Mouse (Mus musculus) monocyte, adult 5-6 weeks (primary cell): ENCODE data around the gene Tmem108. TPM values are rescaled to one million over a fixed set of nuclear protein-coding genes. Genes with fewer than 3 reads are reported as not detected.
"Not testable (repeated sequence)": the region's sequence is repeated elsewhere in the genome, so short reads cannot be mapped to it uniquely, and the experiment has no call there.

Experiments
- ATAC-seq: fragments of 153-309, 156-312 bp; replicated peaks from 2 replicates; pipeline ENCODE4 v1.8.0; 2017; ENCODE audit warnings: mild to moderate bottlenecking; ENCODE audit not compliant: low TSS enrichment, insufficient number of reproducible peaks, severe bottlenecking, poor library complexity, low FRiP score
- total RNA-seq: library from RNA; stranded (forward); fragments of 200-1000, 200-491, 200-594 nt; gene quantifications from 3 replicates; pipeline ENCODE4 v1.2.3, GENCODE M21; 2017

Tmem108 gene
- total RNA-seq, 1 experiment from 2014 or later = 0.48 TPM

DNA sequence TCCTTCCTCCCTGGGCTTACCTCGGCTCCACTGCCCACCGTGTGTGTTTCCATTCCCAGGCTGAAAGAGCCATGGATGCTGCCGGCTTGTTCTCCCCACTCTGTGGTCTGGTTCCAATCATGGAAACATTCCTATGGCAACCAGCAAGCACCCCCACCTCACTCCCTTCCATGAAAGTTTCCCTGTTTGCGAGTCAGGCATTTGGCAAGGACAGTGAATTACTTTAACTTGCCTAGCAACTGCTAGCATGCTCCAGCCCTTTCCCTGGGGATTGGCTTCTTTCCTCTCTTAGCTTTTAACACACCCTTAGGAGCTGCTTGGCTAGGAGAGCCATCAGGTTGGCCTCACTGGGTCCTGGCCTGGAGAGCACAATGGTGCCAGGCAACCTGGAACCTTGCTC is 68.9 kb downstream of the Tmem108 start:
- ATAC-seq = no peak

- ATAC-seq = no peak
These were observed 69.8 kb downstream of the Tmem108 start for GRCm38 (mm10) chr9:103691847-103692246.

DNA sequence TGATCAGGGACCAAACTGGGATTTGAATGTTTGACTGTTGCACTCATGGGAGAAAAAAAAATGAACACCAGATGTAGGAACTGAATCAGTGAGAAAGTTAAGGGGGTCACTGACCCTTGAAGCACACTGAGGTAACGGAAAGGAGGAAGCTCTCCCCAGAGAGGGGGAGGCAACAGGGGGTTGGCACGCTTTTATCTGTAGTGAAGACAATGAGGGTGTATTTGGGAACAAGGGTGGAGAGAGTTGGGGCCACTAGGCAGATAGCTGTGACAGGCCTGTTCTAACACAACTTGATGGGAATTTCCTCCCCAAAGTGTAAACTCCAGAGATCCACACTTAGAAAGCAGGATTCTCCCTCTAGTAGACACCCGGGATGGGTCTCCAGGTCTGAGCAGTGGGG is 71.2 kb downstream of the Tmem108 start:
- ATAC-seq = no peak

DNA sequence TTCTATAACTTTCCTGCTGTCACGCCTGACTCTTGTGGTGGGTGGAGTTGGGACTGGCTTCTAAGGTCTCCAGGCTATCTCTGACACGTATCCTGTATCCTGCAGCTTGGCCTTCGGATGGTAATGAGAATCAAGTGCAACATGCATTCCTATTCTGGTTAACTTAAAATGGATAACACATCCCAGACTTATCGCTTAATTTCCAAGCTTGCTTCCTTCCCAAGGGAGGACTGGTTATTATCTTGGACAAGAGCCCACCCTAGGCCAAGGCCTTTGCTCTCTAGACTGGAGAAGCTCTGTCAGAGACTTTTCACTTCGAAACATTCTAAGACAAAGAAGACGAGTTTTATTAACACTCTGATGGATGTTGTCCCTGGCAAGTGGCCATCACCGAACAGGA is 71.9 kb downstream of the Tmem108 start:
- no peak for ATAC-seq

DNA sequence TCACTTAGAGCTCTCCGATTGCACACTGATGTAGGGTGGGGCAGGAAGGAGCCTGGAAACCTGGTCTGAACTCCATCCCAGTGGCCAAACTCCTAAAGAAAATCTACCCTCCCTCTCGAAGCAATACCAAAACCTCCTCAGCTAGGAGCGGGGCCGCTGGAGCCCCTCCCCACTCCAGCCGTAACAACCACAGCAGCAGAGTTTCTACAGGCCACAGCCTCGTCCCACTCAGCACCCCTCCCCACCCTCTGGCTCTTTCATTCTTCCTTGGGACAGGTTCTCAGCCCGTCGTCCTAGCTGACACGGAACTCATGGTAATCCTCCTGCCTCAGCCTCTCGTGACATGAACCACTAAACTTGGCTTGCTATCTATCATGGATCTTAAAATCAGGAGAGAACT is 72.6 kb downstream of the Tmem108 start:
- ATAC-seq = no peak

GRCm38 (mm10) chr9:103687130-103687529 is 74.5 kb downstream of the Tmem108 start:
- no peak for ATAC-seq

DNA sequence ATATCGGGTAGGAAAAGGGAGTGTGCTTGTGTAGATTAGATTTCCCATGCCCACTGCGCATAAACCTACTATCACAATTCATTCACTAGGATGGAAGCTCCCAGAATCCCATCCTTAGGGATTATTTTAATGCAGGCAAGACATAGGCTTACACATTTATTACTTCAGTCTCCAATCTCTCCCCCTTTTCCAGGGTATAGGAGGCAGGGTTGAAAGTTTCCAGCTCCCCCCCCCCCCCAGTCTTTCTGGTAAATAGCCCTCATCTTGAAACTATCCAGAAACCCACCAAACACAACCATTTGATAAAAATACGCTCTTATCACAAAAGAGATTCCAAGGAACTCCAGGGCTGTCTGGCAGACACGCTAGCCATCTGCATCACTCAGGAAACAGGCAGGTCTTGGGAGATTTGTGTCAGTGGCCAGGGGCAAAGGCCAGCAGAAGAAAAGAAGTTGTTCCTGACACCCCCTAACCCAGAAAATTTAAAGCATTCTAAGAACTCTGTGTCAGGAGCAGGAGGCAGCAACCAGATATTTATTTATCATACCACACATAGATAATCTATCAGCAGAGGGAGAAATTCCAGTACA is 79.8 kb downstream of the Tmem108 start:
- no peak for ATAC-seq

DNA sequence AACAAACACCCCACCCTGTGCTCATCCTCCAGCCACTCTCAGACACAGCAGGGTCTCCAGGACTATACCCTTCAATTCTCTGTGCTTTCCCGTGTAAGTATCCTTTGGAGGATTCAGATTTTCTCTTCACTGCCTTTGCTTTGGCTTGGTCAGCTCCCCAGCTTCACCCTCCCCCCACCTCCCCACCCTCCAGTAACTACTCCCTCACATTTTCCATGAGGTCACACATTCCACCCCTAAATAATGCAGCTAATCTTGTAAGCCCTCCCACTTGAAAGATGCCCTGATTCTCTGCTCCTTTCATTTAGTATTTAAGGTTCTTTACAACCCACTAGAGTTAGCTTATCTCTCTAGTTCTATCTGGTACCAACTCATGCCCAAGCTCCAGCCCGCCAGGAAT is 82.4 kb downstream of the Tmem108 start:
- no peak for ATAC-seq

GRCm38 (mm10) chr9:103678531-103679060 is 83.0 kb downstream of the Tmem108 start:
- ATAC-seq = no peak

- ATAC-seq = no peak
These were observed 83.8 kb downstream of the Tmem108 start for GRCm38 (mm10) chr9:103677811-103678210.

GRCm38 (mm10) chr9:103675721-103676480 is 85.7 kb downstream of the Tmem108 start:
- no peak for ATAC-seq

DNA sequence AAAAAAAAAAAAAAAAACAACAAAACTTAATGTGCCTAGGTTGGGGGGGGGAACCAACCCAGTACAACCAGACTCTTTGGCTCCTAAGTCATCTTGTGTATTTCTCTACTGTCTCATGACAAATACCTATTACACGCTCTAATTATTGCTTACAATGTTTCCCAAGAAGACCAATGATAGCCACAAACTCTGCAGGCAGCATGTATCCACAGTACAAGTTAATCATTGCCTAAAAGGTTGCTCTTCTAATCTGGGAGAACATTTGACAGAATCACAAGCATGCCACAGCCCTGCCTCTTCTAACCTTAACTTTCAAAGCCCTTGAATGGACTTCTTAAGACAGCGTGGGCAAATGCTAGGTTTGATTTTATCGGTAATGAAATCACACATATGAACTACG is 88.8 kb downstream of the Tmem108 start:
- no peak for ATAC-seq

GRCm38 (mm10) chr9:103670592-103671113 is 91.0 kb downstream of the Tmem108 start:
- ATAC-seq = not testable (repeated sequence)

- ATAC-seq = no peak
These were observed 92.8 kb downstream of the Tmem108 start for GRCm38 (mm10) chr9:103668830-103669229.

- ATAC-seq = no peak
These were observed 95.8 kb downstream of the Tmem108 start for GRCm38 (mm10) chr9:103665817-103666216.

DNA sequence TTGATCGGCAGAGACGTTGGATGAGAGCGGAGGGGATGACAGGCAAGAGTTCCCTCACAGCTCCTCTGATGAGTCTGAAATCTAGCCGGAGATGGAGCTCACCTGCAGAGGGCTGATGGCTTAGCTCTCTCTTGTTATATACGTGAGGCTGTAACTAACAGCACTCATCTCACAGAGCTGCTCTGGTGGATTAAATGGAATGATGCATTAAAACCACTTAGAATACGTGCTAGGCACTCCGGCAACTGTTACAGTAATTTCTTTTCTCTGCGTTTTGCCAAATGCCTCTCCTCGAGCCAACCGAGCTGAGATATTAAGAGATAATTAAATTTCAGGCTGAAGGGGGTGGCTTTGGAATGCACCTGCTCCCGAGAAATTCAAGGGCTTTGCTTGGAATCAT is 97.5 kb downstream of the Tmem108 start:
- ATAC-seq = no peak

DNA sequence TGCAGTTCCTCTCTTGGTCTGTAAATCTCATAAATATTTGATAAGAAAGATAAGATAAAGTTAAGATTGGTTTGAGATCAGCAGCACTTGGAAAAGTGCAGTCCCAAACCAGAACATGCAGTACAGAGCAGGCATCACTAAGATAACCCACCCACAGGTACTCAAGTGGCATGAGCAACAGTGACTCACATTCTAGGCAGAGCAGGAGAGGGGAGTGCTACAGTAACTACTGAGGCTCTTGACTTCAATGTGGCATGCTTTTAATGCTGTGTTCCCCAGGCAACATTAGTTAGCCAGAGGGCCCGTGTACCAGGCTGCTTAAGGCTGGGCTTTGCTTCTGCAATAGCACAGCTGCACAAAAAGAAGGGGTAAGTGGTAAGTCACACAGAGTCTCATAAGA is 99.8 kb downstream of the Tmem108 start:
- ATAC-seq = no peak

DNA sequence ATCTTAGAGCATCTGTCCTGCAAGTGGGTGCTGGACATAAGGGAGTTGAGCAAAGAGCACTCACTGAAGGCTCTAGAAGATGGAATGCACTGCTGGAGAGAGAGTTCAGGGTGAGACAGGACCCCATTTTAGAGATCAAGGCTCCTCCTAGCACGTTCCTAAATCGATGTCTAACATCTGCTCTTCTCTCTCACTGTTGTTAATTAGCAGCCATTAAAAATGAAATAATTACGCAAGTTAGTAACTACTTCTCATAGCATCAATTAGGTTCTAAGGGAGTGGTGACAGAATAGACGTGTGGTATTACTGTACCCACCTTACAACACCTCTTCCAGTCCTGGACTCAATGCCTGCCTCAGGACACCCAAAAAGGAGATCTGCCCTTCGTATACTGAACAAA is 103.7 kb downstream of the Tmem108 start:
- no peak for ATAC-seq

DNA sequence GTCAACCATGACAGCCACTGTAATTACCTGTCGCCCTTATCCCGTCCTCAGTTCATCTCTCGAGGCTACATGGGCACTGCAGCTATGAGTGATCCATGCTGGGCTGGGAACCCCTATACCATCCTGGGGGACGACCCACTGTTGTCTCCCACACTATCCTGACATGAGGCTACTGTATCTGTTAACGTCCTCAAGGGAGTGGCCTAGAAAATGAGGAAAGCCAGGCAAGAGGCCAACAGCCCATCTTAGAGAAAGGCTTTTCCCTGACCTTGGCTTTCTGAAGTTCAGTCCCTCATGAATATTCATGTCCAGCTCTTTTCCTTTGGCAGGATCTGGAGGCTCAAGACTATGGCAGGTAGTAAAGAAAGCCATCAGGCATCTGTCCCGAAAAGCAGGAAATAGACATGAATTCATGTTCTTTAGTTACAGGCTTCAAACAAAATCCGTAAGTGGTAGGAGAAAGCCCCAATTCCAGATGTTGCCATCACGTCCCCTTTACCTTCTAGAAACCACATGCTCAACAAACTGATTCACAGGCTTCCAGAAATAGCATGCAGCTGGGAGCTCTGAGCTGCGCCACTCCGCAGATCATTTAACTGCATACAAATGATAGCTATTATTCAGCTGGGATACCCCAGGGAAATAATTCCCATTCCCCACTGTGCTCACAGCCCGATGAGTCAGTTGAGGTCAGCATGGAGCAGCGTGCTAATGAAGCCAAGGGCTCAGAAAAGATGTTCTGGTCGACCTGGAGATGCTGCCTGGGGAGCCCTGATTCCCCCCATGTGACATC is 104.3 kb downstream of the Tmem108 start:
- ATAC-seq = no peak
